Mouse (Mus musculus) megakaryocyte, embryonic 14.5 days (primary cell): ENCODE measurements around the gene Cnbd2.

Source experiments
- FLI1 ChIP-seq: IDR thresholded peaks from 2 replicates; pipeline ENCODE4 v1.6.1; 2012; ENCODE audit warnings: low read length, inconsistent platforms, mixed read lengths
- GATA1 ChIP-seq: IDR thresholded peaks from 3 replicates; pipeline ENCODE4 v1.6.1; 2012; ENCODE audit warnings: mixed read lengths, low read length, inconsistent platforms, borderline replicate concordance

DNA sequence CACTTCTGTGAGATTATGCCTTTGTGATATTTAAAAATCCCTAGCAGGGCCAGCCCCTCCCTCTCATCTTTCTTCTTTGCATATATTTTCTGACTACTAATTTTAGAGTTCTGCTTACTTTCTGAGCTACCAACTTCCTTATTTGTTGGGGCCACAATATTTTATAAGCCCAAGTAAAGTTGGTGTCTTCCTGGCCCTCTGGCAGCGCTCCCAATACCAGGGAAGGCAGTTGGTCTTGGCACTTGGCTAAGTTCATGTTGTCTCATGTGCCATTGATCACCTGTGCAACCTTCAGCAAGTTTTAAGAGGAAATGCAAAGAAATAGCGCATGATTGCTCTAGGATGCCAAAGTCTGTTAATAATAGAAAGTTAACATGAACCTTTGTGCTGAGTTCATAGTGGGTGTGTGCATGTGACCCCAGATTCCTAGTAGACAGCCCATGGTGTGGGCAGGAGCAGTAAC is 16.5 kb upstream of the Cnbd2 start:
- TF ChIP-seq GATA1 (no peak), FLI1 (no peak)
